Mouse (Mus musculus): Measurements from ENCODE around the gene P2rx3.

The P2rx3 gene

GRCm38 (mm10) chr2:85043623-85044022 is 6.4 kb upstream of the P2rx3 start:
- no peak for DNase-seq (ENCODE audit: low spot score in 2 of 2)

- DNase-seq (ENCODE audit: low spot score in 2 of 2): no peak
Measured at GRCm38 (mm10) chr2:85038336-85038735, 1.1 kb upstream of the P2rx3 start.

GRCm38 (mm10) chr2:85036507-85037046 is 685 bp downstream of the P2rx3 start:
- peak in 1 of 2 experiments; percentile 21 for DNase-seq (ENCODE audit: low spot score in 2 of 2)

- DNase-seq (ENCODE audit: low spot score in 2 of 2): no peak
Measured at GRCm38 (mm10) chr2:85034169-85034568, 3.1 kb downstream of the P2rx3 start.

GRCm38 (mm10) chr2:85033121-85033520 is 4.1 kb downstream of the P2rx3 start:
- DNase-seq (ENCODE audit: low spot score in 2 of 2): no peak

GRCm38 (mm10) chr2:85030989-85031388 is 6.3 kb downstream of the P2rx3 start:
- no peak for DNase-seq (ENCODE audit: low spot score in 2 of 2)

- no peak for DNase-seq (ENCODE audit: low spot score in 2 of 2)
Measured at GRCm38 (mm10) chr2:85029897-85030296, 7.4 kb downstream of the P2rx3 start.

GRCm38 (mm10) chr2:85027281-85027680 is 10.0 kb downstream of the P2rx3 start:
- DNase-seq (ENCODE audit: low spot score in 2 of 2): no peak

- DNase-seq (ENCODE audit: low spot score in 2 of 2): no peak
Measured at GRCm38 (mm10) chr2:85026178-85026577, 11.1 kb downstream of the P2rx3 start.

GRCm38 (mm10) chr2:85022043-85022442 is 15.2 kb downstream of the P2rx3 start:
- no peak for DNase-seq (ENCODE audit: low spot score in 2 of 2)

- no peak for DNase-seq (ENCODE audit: low spot score in 2 of 2)
Measured at GRCm38 (mm10) chr2:85014588-85014982, 22.7 kb downstream of the P2rx3 start.

- no peak for DNase-seq (ENCODE audit: low spot score in 2 of 2)
Measured at GRCm38 (mm10) chr2:85013826-85014587, 23.3 kb downstream of the P2rx3 start.

- no peak for DNase-seq (ENCODE audit: low spot score in 2 of 2)
Measured at GRCm38 (mm10) chr2:85012679-85013078, 24.6 kb downstream of the P2rx3 start.

GRCm38 (mm10) chr2:85011906-85012604 is 25.2 kb downstream of the P2rx3 start:
- DNase-seq (ENCODE audit: low spot score in 2 of 2): peak in 1 of 2 experiments; percentile 19

GRCm38 (mm10) chr2:85009212-85009611 is 28.1 kb downstream of the P2rx3 start:
- no peak for DNase-seq (ENCODE audit: low spot score in 2 of 2)

- no peak for DNase-seq (ENCODE audit: low spot score in 2 of 2)
Measured at GRCm38 (mm10) chr2:85007729-85008128, 29.5 kb downstream of the P2rx3 start.

GRCm38 (mm10) chr2:85006600-85006999 is 30.7 kb downstream of the P2rx3 start:
- no peak for DNase-seq (ENCODE audit: low spot score in 2 of 2)

GRCm38 (mm10) chr2:85004341-85004740 is 32.9 kb downstream of the P2rx3 start:
- no peak for DNase-seq (ENCODE audit: low spot score in 2 of 2)

GRCm38 (mm10) chr2:85002575-85002974 is 34.7 kb downstream of the P2rx3 start:
- no peak for DNase-seq (ENCODE audit: low spot score in 2 of 2)

- DNase-seq (ENCODE audit: low spot score in 2 of 2): no peak
Measured at GRCm38 (mm10) chr2:85001497-85001896, 35.8 kb downstream of the P2rx3 start.

GRCm38 (mm10) chr2:84999486-85000181 is 37.6 kb downstream of the P2rx3 start:
- no peak for DNase-seq (ENCODE audit: low spot score in 2 of 2)

- DNase-seq (ENCODE audit: low spot score in 2 of 2): no peak
Measured at GRCm38 (mm10) chr2:84996376-84996775, 40.9 kb downstream of the P2rx3 start.
